Mouse (Mus musculus): ENCODE data around the gene Oser1.

- TF ChIP-seq CTCF (conservative IDR thresholded peaks at IDR 0.05; ENCODE audit: low read length) (no peak), NANOG (IDR thresholded peaks at IDR 0.05; ENCODE audit: borderline replicate concordance, low read length) (no peak), POU5F1 (IDR thresholded peaks at IDR 0.05; ENCODE audit: borderline replicate concordance, low read length) (no peak)
Observed at GRCm38 (mm10) chr2:163397905-163398304, 26.6 kb downstream of the Oser1 start, which contains the start of gene Jph2.

All from E14TG2a.4 (cell line).